Mouse (Mus musculus) intestine, postnatal 0 days (tissue): ENCODE measurements around the gene Pdcd2l. TPM values are rescaled to one million over a fixed set of nuclear protein-coding genes. Genes with fewer than 3 reads are reported as not detected.

Experiments used
- ATAC-seq: fragments of 200-750 bp; cut with Nextera tagmentation; 2 replicates; pipeline ENCODE4 v1.8.0; 2017; ENCODE audit warnings: mild to moderate bottlenecking, moderate TSS enrichment, moderate library complexity
- H3K27ac ChIP-seq: fragments of 300-500 bp; sonication (generic); 2 replicates; pipeline ENCODE4 v1.5.1; 2014; ENCODE audit warnings: mild to moderate bottlenecking, low read depth, low read length, moderate library complexity
- H3K27me3 ChIP-seq: fragments of 300-500 bp; sonication (generic); replicated peaks from 2 replicates; pipeline ENCODE4 v1.6.1; 2014; ENCODE audit warnings: low read length, mixed read lengths; ENCODE audit not compliant: control insufficient read depth, insufficient read depth
- H3K36me3 ChIP-seq: fragments of 300-500 bp; sonication (generic); 2 replicates; pipeline ENCODE4 v1.6.1; 2014; ENCODE audit warnings: mild to moderate bottlenecking, moderate library complexity; ENCODE audit not compliant: control insufficient read depth, insufficient read depth
- H3K4me1 ChIP-seq: fragments of 300-500 bp; sonication (generic); replicated peaks from 2 replicates; pipeline ENCODE4 v1.6.1; 2014; ENCODE audit warnings: antibody characterized with exemption, low read length, mixed read lengths; ENCODE audit not compliant: control insufficient read depth, insufficient read depth
- H3K4me2 ChIP-seq: fragments of 300-500 bp; sonication (generic); replicated peaks from 2 replicates; pipeline ENCODE4 v1.6.1; 2014; ENCODE audit warnings: low read depth, mild to moderate bottlenecking, moderate library complexity
- H3K4me3 ChIP-seq: fragments of 300-500 bp; sonication (generic); 2 replicates; pipeline ENCODE4 v1.5.1; 2014; ENCODE audit warnings: low read depth, low read length
- H3K9ac ChIP-seq: fragments of 300-500 bp; sonication (generic); 2 replicates; pipeline ENCODE4 v1.6.1; 2014; ENCODE audit warnings: mild to moderate bottlenecking, low read depth, low read length
- H3K9me3 ChIP-seq: fragments of 300-500 bp; sonication (generic); 2 replicates; pipeline ENCODE4 v1.6.1; 2016; ENCODE audit warnings: mixed run types; ENCODE audit not compliant: control insufficient read depth
- CTCF ChIP-seq: sonication (generic); IDR thresholded peaks from 2 replicates; pipeline ENCODE4 v1.5.1; 2016; ENCODE audit warnings: low read depth, mild to moderate bottlenecking, control low read depth, antibody characterized with exemption, moderate library complexity
- WGBS: fragments of 180-500 bp; shearing (Covaris S2); extraction: QIAGEN DNeasy Blood & Tissue Kit; methylation state at CpG from one replicate; pipeline ENCODE4 v1.1.7; 2014; 5-methylcytosine and 5-hydroxymethylcytosine counted together
- polyA plus RNA-seq: library from polyadenylated mRNA; unstranded; fragments of >200 nt; fragmentation: Nextera tagmentation; extraction: Ambion mirVana; gene quantifications from 2 replicates; pipeline ENCODE4 v1.2.1, GENCODE M21; 2015

Gene Pdcd2l
- polyA plus RNA-seq, 1 experiment from 2014 or later, result 26.3 TPM

GRCm38 (mm10) chr7:34139493-34139892 lies 57.0 kb downstream of the Pdcd2l start:
- ATAC-seq, result no peak
- 87% methylated on average over 6 of the region's 6 CpGs for WGBS
- Histone ChIP-seq H3K27me3 (no peaks in the 10 kb centered on the region), H3K4me3 (no peak overlapping the region), H3K9ac (no peak overlapping the region), H3K4me2 (no peak overlapping the region), H3K9me3 (no peaks in the 10 kb centered on the region), H3K36me3 (peaks cover 44% of the 10 kb centered on the region), H3K4me1 (no peaks in the 10 kb centered on the region), H3K27ac (no peak overlapping the region)
- no peak for TF ChIP-seq CTCF

Other genes starting within 250 kb of the Pdcd2l start
- gene Scgb2b27, start 182.7 kb downstream of the Pdcd2l start, polyA plus RNA-seq, result not detected in 2 replicates
- gene Scgb1b27, start 175.2 kb downstream of the Pdcd2l start, polyA plus RNA-seq, result not detected in 2 replicates
- gene Scgb1b30, start 101.2 kb downstream of the Pdcd2l start, polyA plus RNA-seq, result not detected in 2 replicates
- gene Wtip, start 63.4 kb downstream of the Pdcd2l start, polyA plus RNA-seq, result 3.2 TPM in 2 replicates
- gene Uba2, start 27.1 kb downstream of the Pdcd2l start, polyA plus RNA-seq, result 50.2 and 50.8 TPM in 2 replicates
- gene Gpi1, start 33.7 kb upstream of the Pdcd2l start, polyA plus RNA-seq, result 179 and 180 TPM in 2 replicates
- not detected in 2 replicates for gene Gm6096, start 54.4 kb upstream of the Pdcd2l start, polyA plus RNA-seq
- gene 4931406P16Rik, start 116.9 kb upstream of the Pdcd2l start, polyA plus RNA-seq, result 18.6 and 21.2 TPM in 2 replicates
- gene Lsm14a, start 196.7 kb upstream of the Pdcd2l start, polyA plus RNA-seq, result 46.7 and 47.1 TPM in 2 replicates